ENCODE assay signal across 21 mouse cellular contexts in genomic region chr16:18221543-18221898, GRCm38 (mm10). TPM values are rescaled to one million over a fixed set of nuclear protein-coding genes. Genes with fewer than 3 reads are reported as not detected.
DNase-seq lines count a peak whose midpoint lies in the region; ATAC-seq and TF ChIP-seq lines count a peak whose summit lies in the region.
"Had no signal": no experiment of that assay in that cellular context is flagged by ENCODE, and none has a peak within 500 bp of the region (broad histone marks: within the 10 kb centered on the region; RNA-seq: fewer than 3 reads in every experiment).

No protein-coding gene starts in this region.

- peak; percentile 34 for TF ChIP-seq CTCF in left cerebral cortex, adult 2 months (IDR thresholded peaks at IDR 0.05)

- no peak overlapping the region for H3K27ac ChIP-seq in left cerebral cortex, adult 2 months
- H3K27ac ChIP-seq: midbrain, embryonic 12.5 days had no signal

- DNase-seq in CD4-positive, CD25-positive, alpha-beta regulatory T cell, adult 2 months (ENCODE audit: low read depth, low spot score), result peak; percentile 21
- no peak for DNase-seq in left cerebral cortex, adult 2 months (ENCODE audit: extremely low spot score in 1 of 2, low spot score in 2 of 2)
- DNase-seq in left cerebral cortex, adult 11 months (ENCODE audit: low spot score), result no peak
- peak; percentile 37 for DNase-seq in thymus, postnatal 0 days (ENCODE audit: low spot score)
- no peak for DNase-seq in thymus, postnatal 25 days
- DNase-seq in adrenal gland, postnatal 14 days, result no peak
- DNase-seq in urinary bladder, postnatal 10 days (ENCODE audit: low spot score), result no peak
- DNase-seq: cerebellum, adult 11-12 months; kidney, postnatal 25 days; layer of hippocampus, postnatal 36 days; lung, postnatal 36 days had no signal

- intact Hi-C loops in left cerebral cortex, adult 2 months (cut with DNase I), result no loop called here

- ATAC-seq in CD4-positive, CD25-positive, alpha-beta regulatory T cell, adult 4 months, result no peak
- ATAC-seq: forebrain, embryonic 14.5 days had no signal

- H3K4me3 ChIP-seq in left cerebral cortex, adult 2 months, result no peak overlapping the region
- H3K4me3 ChIP-seq: heart, embryonic 12.5 days; midbrain, embryonic 12.5 days had no signal

RNA-seq across cellular contexts. Expression of gene Ccdc188, which starts 3.8 kb away (rescaled TPM):
- polyA plus RNA-seq in CD4-positive, CD25-positive, alpha-beta regulatory T cell, adult 4 months (2017; shearing (Covaris generic)), result not detected
- not detected for total RNA-seq in left cerebral cortex, adult 2 months (2021)
- polyA plus RNA-seq in thymus, postnatal 0 days (2015; fragmentation: Nextera tagmentation; extraction: Ambion mirVana), result 0.13 TPM in 1 of 2 replicates, not detected in the other
- total RNA-seq in adrenal gland, postnatal 14 days (2021), result not detected in 2 replicates
- total RNA-seq: gastrocnemius, postnatal 14 days; hematopoietic stem cell, adult 5-6 weeks; layer of hippocampus, postnatal 36 days had no signal
- polyA plus RNA-seq: cortical plate, adult 2 months; intestine, embryonic 14.5 days; limb, embryonic 14.5 days; midbrain, embryonic 12.5 days; stomach, embryonic 16.5 days had no signal

RNA-seq across cellular contexts. Expression of gene Zdhhc8, which starts 13.4 kb away (rescaled TPM):
- polyA plus RNA-seq in CD4-positive, CD25-positive, alpha-beta regulatory T cell, adult 4 months (2017; shearing (Covaris generic)), result 1 to 10 TPM; 1.6 to 3.2 TPM
- total RNA-seq in left cerebral cortex, adult 2 months (2021), result 100 to 1,000 TPM; 132 to 134 TPM
- 25.2 and 27.1 TPM in 2 replicates for polyA plus RNA-seq in thymus, postnatal 0 days (2015; fragmentation: Nextera tagmentation; extraction: Ambion mirVana)
- total RNA-seq in adrenal gland, postnatal 14 days (2021), result 18.6 and 22.0 TPM in 2 replicates

RNA-seq across cellular contexts. Expression of gene Trmt2a, which starts 27.0 kb away (rescaled TPM):
- 10 to 100 TPM; 42.2 to 67.6 TPM for polyA plus RNA-seq in CD4-positive, CD25-positive, alpha-beta regulatory T cell, adult 4 months (2017; shearing (Covaris generic))
- total RNA-seq in left cerebral cortex, adult 2 months (2021), result 10 to 100 TPM; 43.6 to 47.7 TPM
- polyA plus RNA-seq in thymus, postnatal 0 days (2015; fragmentation: Nextera tagmentation; extraction: Ambion mirVana), result 86.9 and 88.5 TPM in 2 replicates
- 41.0 and 47.0 TPM in 2 replicates for total RNA-seq in adrenal gland, postnatal 14 days (2021)

RNA-seq across cellular contexts. Expression of gene Ranbp1, which starts 27.0 kb away (rescaled TPM):
- polyA plus RNA-seq in CD4-positive, CD25-positive, alpha-beta regulatory T cell, adult 4 months (2017; shearing (Covaris generic)), result 100 to 1,000 TPM; 122 to 138 TPM
- total RNA-seq in left cerebral cortex, adult 2 months (2021), result 10 to 100 TPM; 87.3 to 92.9 TPM
- polyA plus RNA-seq in thymus, postnatal 0 days (2015; fragmentation: Nextera tagmentation; extraction: Ambion mirVana), result 582 and 637 TPM in 2 replicates
- 139 and 155 TPM in 2 replicates for total RNA-seq in adrenal gland, postnatal 14 days (2021)

RNA-seq across cellular contexts. Expression of gene Gm49776, which starts 36.6 kb away (rescaled TPM):
- not detected for polyA plus RNA-seq in CD4-positive, CD25-positive, alpha-beta regulatory T cell, adult 4 months (2017; shearing (Covaris generic))
- not detected for total RNA-seq in left cerebral cortex, adult 2 months (2021)
- polyA plus RNA-seq in thymus, postnatal 0 days (2015; fragmentation: Nextera tagmentation; extraction: Ambion mirVana), result 2.4 and 6.3 TPM in 2 replicates
- not detected in 2 replicates for total RNA-seq in adrenal gland, postnatal 14 days (2021)
- total RNA-seq: gastrocnemius, postnatal 14 days; hematopoietic stem cell, adult 5-6 weeks; layer of hippocampus, postnatal 36 days had no signal
- polyA plus RNA-seq: cortical plate, adult 2 months; intestine, embryonic 14.5 days; stomach, embryonic 16.5 days had no signal

Comparison
In these comparisons a context has a peak if more than half of its experiments do, and no peak if none do; other contexts are left out.
1. DNase-seq: peak in CD4-positive, CD25-positive, alpha-beta regulatory T cell, adult 2 months (single experiment) and thymus, postnatal 0 days (single experiment); none in left cerebral cortex, adult 2 months (0 of 2), left cerebral cortex, adult 11 months (single experiment), thymus, postnatal 25 days (single experiment), adrenal gland, postnatal 14 days (single experiment) and urinary bladder, postnatal 10 days (single experiment).